Mouse (Mus musculus): ENCODE data around the gene Ntm.

- TF ChIP-seq POLR2AphosphoS2 (IDR thresholded peaks at IDR 0.05; ENCODE audit: insufficient read length, low read depth) (no peak), REST (IDR thresholded peaks at IDR 0.05; ENCODE audit: insufficient read depth, insufficient read length) (no peak), USF1 (IDR thresholded peaks at IDR 0.05; ENCODE audit: low read depth) (no peak), MAX (IDR thresholded peaks at IDR 0.05; ENCODE audit: low read depth) (no peak), E2F4 (IDR thresholded peaks at IDR 0.05; ENCODE audit: insufficient read depth) (no peak), TCF12 (IDR thresholded peaks at IDR 0.05; ENCODE audit: insufficient read depth, poor library complexity, severe bottlenecking) (no peak), POLR2A (IDR thresholded peaks at IDR 0.05; ENCODE audit: insufficient read length, low read depth) (no peak), MYOD1 (IDR thresholded peaks at IDR 0.05; ENCODE audit: control insufficient read depth in 1 of 3, insufficient read length in 2 of 3, low read depth in 2 of 3) (no peak), SRF (IDR thresholded peaks at IDR 0.05; ENCODE audit: control insufficient read depth, insufficient read length, low read depth) (no peak)
Measured at GRCm38 (mm10) chr9:29837344-29837743, 125.6 kb downstream of the Ntm start.
